Mouse (Mus musculus) liver, postnatal 0 days (tissue): ENCODE measurements around the gene En1. TPM values are rescaled to one million over a fixed set of nuclear protein-coding genes. Genes with fewer than 3 reads are reported as not detected.

Experiments
- ATAC-seq: fragments of 200-750 bp; cut with Nextera tagmentation; 2 replicates; pipeline ENCODE4 v1.8.0; 2017; ENCODE audit warnings: mild to moderate bottlenecking, moderate library complexity
- DNase-seq: peaks from one replicate; pipeline ENCODE4 v3.0.0-alpha.2; 2016
- H3K27ac ChIP-seq: fragments of 300-500 bp; sonication (generic); 2 replicates; pipeline ENCODE4 v1.5.1; 2014; ENCODE audit warnings: antibody characterized with exemption, moderate library complexity, mild to moderate bottlenecking, low read depth
- H3K27me3 ChIP-seq: fragments of 300-500 bp; sonication (generic); 2 replicates; pipeline ENCODE4 v1.6.1; 2014; ENCODE audit warnings: low read length, control low read depth, mixed read lengths; ENCODE audit not compliant: insufficient read depth
- H3K36me3 ChIP-seq: fragments of 300-500 bp; sonication (generic); replicated peaks from 2 replicates; pipeline ENCODE4 v1.6.1; 2014; ENCODE audit warnings: mild to moderate bottlenecking, control low read depth, low read length, moderate library complexity, mixed read lengths; ENCODE audit not compliant: insufficient read depth
- H3K4me1 ChIP-seq: fragments of 300-500 bp; sonication (generic); 2 replicates; pipeline ENCODE4 v1.6.1; 2014; ENCODE audit warnings: antibody characterized with exemption, mild to moderate bottlenecking, control low read depth; ENCODE audit not compliant: insufficient read depth
- H3K4me2 ChIP-seq: fragments of 300-500 bp; sonication (generic); 2 replicates; pipeline ENCODE4 v1.6.1; 2014; ENCODE audit warnings: low read depth, mild to moderate bottlenecking, low read length, moderate library complexity, mixed read lengths
- H3K4me3 ChIP-seq: fragments of 300-500 bp; sonication (generic); 2 replicates; pipeline ENCODE4 v1.5.1; 2014; ENCODE audit warnings: low read depth, low read length
- H3K9ac ChIP-seq: fragments of 300-500 bp; sonication (generic); replicated peaks from 2 replicates; pipeline ENCODE4 v1.6.1; 2014; ENCODE audit warnings: mild to moderate bottlenecking, moderate library complexity
- H3K9me3 ChIP-seq: fragments of 300-500 bp; sonication (generic); 2 replicates; pipeline ENCODE4 v1.6.1; 2016; ENCODE audit warnings: mild to moderate bottlenecking, control low read depth, low read length, mixed read lengths
- CTCF ChIP-seq: sonication (generic); IDR thresholded peaks from 2 replicates; pipeline ENCODE4 v1.5.1; 2016; ENCODE audit warnings: antibody characterized with exemption, low read depth
- EP300 ChIP-seq: IDR thresholded peaks from 2 replicates; pipeline ENCODE4 v1.6.1; 2016; ENCODE audit warnings: antibody characterized with exemption, low read depth, mild to moderate bottlenecking
- WGBS: fragments of 180-500 bp; shearing (Covaris S2); extraction: QIAGEN DNeasy Blood & Tissue Kit; methylation state at CpG from one replicate; pipeline ENCODE4 v1.1.7; 2014; ENCODE audit not compliant: insufficient replicate concordance; 5-methylcytosine and 5-hydroxymethylcytosine counted together
- polyA plus RNA-seq: library from polyadenylated mRNA; unstranded; fragments of >200 nt; fragmentation: Nextera tagmentation; extraction: Ambion mirVana; gene quantifications from 2 replicates; pipeline ENCODE4 v1.2.1, GENCODE M21; 2015

En1 gene
- polyA plus RNA-seq, 1 experiment from 2014 or later, result not detected

- WGBS, result 3% methylated on average over 24 of the region's 35 CpGs
- no peak overlapping the region for H3K9ac ChIP-seq
- peaks cover 99% of the 10 kb centered on the region for H3K27me3 ChIP-seq
- H3K27ac ChIP-seq, result no peak overlapping the region
- no peaks in the 10 kb centered on the region for H3K9me3 ChIP-seq
- peak overlapping the region; percentile 65; the same call in 1 of the 2 replicates for H3K4me2 ChIP-seq
- DNase-seq (no peak), ATAC-seq (no peak)
- H3K4me1 ChIP-seq, result peaks cover 6% of the 10 kb centered on the region; the same call in 1 of the 2 replicates
- H3K4me3 ChIP-seq, result peak overlapping the region; percentile 38
- no peaks in the 10 kb centered on the region for H3K36me3 ChIP-seq
- TF ChIP-seq CTCF (no peak), EP300 (no peak)
These were observed 1.4 kb downstream of the En1 start for GRCm38 (mm10) chr1:120603656-120604051.

DNA sequence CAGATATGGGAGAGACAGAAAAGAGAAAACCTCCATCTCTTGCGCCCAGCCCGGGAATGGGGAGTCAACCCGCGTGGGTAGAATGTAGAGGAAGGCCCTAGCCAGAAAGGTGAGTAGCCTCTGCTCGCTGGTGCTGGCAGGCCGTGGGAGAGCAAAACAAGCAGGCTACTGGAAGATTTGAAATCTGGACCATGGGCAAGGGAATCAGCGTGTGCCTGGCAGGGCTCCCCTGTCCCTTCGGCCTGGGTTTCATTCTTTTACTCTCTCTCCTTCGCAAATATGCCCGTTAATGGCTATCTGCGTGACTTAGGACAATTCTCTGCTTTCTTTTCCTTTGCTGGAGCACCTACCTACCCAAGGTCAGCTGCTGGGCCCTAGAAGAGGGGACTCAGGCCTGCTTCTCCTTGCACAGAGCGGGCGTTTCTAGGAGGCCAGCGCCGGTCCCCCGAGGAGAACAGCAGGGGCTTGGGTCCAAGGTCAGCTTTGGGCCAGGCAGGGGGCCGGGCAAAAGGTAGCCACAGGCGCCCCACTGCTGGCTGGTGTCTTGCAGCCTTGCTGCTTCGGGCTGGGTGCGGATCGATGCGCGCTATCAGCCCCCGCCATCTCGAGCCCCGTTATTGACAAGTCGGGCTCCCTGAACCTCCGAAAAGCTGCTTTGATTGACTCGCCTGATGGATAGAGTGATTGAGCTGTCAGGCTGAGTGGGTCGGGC is 2.4 kb downstream of the En1 start:
- peaks cover 99% of the 10 kb centered on the region for H3K27me3 ChIP-seq

DNA sequence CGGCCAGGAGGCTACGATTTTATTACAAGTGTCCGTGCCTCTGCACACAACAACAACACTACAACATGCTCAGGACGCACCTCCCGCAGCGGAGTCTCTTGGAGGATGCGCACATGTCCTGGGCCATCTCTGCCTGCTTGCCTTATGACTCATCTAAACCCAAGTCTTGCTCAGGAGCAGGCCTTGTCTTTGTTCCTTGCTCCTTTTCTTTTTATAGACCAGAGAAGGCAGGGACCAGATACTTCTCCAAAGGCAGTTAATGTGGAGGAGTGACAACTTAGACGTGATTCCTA is 2.9 kb downstream of the En1 start:
- TF ChIP-seq EP300 (no peak), CTCF (no peak)

More for the DNA sequence above, 2.4 kb downstream of the En1 start:
- no peak overlapping the region for H3K4me2 ChIP-seq
- peaks cover 6% of the 10 kb centered on the region; the same call in 1 of the 2 replicates for H3K4me1 ChIP-seq
- ATAC-seq, result no peak
- H3K9me3 ChIP-seq, result no peaks in the 10 kb centered on the region
- TF ChIP-seq CTCF (no peak), EP300 (no peak)
- WGBS, result 5% methylated on average over 30 of the region's 30 CpGs
- no peak overlapping the region for H3K27ac ChIP-seq
- H3K36me3 ChIP-seq, result no peaks in the 10 kb centered on the region
- DNase-seq, result no peak
- H3K4me3 ChIP-seq, result no peak overlapping the region
- no peak overlapping the region for H3K9ac ChIP-seq

GRCm38 (mm10) chr1:120605521-120606310 is 3.5 kb downstream of the En1 start:
- 4% methylated on average over 6 of the region's 6 CpGs for WGBS
- peaks cover 6% of the 10 kb centered on the region; the same call in 1 of the 2 replicates for H3K4me1 ChIP-seq
- H3K9ac ChIP-seq, result no peak overlapping the region
- no peak overlapping the region for H3K27ac ChIP-seq
- ATAC-seq (no peak), DNase-seq (no peak)
- H3K4me2 ChIP-seq, result no peak overlapping the region
- no peaks in the 10 kb centered on the region for H3K36me3 ChIP-seq
- H3K4me3 ChIP-seq, result no peak overlapping the region
- no peaks in the 10 kb centered on the region for H3K9me3 ChIP-seq
- no peak for TF ChIP-seq CTCF
- no peak for TF ChIP-seq EP300
- H3K27me3 ChIP-seq, result peaks cover 99% of the 10 kb centered on the region

More for the DNA sequence above, 2.9 kb downstream of the En1 start:
- ATAC-seq, result no peak
- Histone ChIP-seq H3K27me3 (peaks cover 99% of the 10 kb centered on the region), H3K4me2 (no peak overlapping the region), H3K9me3 (no peaks in the 10 kb centered on the region), H3K9ac (no peak overlapping the region), H3K4me1 (peaks cover 6% of the 10 kb centered on the region; the same call in 1 of the 2 replicates), H3K4me3 (no peak overlapping the region), H3K27ac (no peak overlapping the region), H3K36me3 (no peaks in the 10 kb centered on the region)
- DNase-seq, result no peak
- WGBS, result 3% methylated on average over 8 of the region's 8 CpGs

DNA sequence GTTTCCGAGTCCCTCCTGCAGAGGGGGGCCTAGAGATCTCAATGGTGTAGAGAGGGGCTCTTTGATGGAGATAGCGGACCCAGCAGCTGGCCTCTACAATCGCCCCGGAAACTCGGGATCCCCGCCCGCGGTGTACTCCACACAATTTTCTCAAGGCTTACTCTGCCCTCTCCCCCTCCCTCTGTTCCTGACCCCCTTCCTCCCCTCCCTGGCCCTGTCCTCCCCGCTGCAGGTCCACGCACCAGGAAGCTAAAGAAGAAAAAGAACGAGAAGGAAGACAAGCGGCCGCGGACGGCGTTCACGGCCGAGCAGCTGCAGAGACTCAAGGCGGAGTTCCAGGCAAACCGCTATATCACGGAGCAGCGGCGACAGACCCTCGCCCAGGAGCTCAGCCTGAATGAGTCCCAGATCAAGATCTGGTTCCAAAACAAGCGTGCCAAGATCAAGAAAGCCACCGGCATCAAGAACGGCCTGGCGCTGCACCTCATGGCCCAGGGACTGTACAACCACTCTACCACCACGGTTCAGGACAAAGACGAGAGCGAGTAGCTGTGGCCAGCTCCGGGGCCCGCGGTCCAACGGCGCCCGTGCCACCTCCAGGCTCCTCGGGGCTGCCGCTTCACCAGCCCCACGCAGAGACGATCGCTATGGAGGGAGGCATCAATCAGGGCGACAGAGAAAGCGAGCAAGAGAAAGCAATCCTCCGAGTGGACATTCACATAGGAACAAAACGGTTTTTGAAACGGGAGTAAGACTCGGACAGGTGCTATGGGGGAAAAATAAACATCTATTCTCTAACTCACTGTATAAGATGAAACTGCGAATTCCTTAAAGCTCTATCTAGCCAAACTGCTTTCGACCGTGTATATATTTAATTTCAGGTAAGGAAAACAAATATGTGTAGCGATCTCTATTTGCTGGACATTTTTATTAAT is 4.7 kb downstream of the En1 start:
- DNase-seq (no peak), ATAC-seq (no peak)
- TF ChIP-seq EP300, result no peak
- TF ChIP-seq CTCF, result no peak
- H3K27me3 ChIP-seq, result peaks cover 99% of the 10 kb centered on the region
- peaks cover 6% of the 10 kb centered on the region; the same call in 1 of the 2 replicates for H3K4me1 ChIP-seq
- no peak overlapping the region for H3K27ac ChIP-seq
- H3K36me3 ChIP-seq, result no peaks in the 10 kb centered on the region
- H3K9ac ChIP-seq, result no peak overlapping the region
- 2% methylated on average over 52 of the region's 52 CpGs for WGBS
- no peaks in the 10 kb centered on the region for H3K9me3 ChIP-seq
- peak overlapping the region; percentile 29 for H3K4me2 ChIP-seq
- H3K4me3 ChIP-seq, result peak overlapping the region; percentile 10; the same call in 1 of the 2 replicates
